In the genomic region with DNA sequence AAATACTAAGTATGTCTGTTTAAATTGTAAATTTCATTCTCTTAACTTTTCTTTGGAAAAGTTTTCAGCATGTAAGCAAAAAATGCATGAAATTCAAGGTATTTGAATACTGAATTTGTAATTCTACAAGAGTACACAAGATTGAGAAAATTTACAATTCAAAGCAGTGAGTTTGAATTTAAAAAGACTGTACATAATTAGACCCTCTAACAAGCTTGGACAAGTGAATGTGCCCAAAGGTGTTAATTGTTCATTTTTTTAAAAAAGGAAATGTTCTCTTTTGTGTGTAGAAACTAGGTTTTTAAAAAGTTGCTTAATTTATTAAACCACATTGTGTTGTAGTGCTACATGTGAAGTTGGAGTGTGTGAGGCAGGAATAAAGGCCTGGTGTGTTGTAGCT, we compare ENCODE assay signal across 18 mouse cellular contexts.
DNase-seq lines count a peak whose midpoint lies in the region; ATAC-seq and TF ChIP-seq lines count a peak whose summit lies in the region.
"Had no signal": no experiment of that assay in that cellular context is flagged by ENCODE, and none has a peak within 500 bp of the region (broad histone marks: within the 10 kb centered on the region; RNA-seq: fewer than 3 reads in every experiment).

No protein-coding gene starts in this region.

- no peak for TF ChIP-seq CTCF in forebrain, postnatal 0 days (IDR thresholded peaks at IDR 0.05; ENCODE audit: low read depth)

- H3K4me1 ChIP-seq in forebrain, embryonic 14.5 days (ENCODE audit: control insufficient read depth, insufficient read depth, low read length), result peaks cover 6% of the 10 kb centered on the region; the same call in 1 of the 2 replicates
- peaks cover 5% of the 10 kb centered on the region; the same call in 1 of the 2 replicates for H3K4me1 ChIP-seq in forebrain, embryonic 10.5 days
- peaks cover 6% of the 10 kb centered on the region; the same call in 1 of the 2 replicates for H3K4me1 ChIP-seq in forebrain, embryonic 16.5 days (replicated peaks; ENCODE audit: control insufficient read depth, insufficient read depth, low read length)
- H3K4me1 ChIP-seq in forebrain, postnatal 0 days (ENCODE audit: insufficient read depth), result no peaks in the 10 kb centered on the region

- H3K9ac ChIP-seq in forebrain, embryonic 14.5 days (ENCODE audit: low read length), result no peak overlapping the region
- H3K9ac ChIP-seq in forebrain, embryonic 16.5 days (replicated peaks; ENCODE audit: low read depth, low read length), result no peak overlapping the region
- no peak overlapping the region for H3K9ac ChIP-seq in forebrain, postnatal 0 days
- H3K9ac ChIP-seq: embryonic facial prominence, embryonic 13.5 days; embryonic facial prominence, embryonic 15.5 days had no signal

- DNase-seq in forebrain, embryonic 14.5 days (ENCODE audit: low spot score), result peak; percentile 46
- no peak for DNase-seq in forebrain, embryonic 10.5 days (ENCODE audit: extremely low spot score, low spot score)
- DNase-seq in forebrain, postnatal 0 days, result no peak
- DNase-seq in lung, postnatal 10 days, result no peak
- DNase-seq: adrenal gland, adult 2 months; adrenal gland, postnatal 10 days; adrenal gland, postnatal 25 days; cerebellum, adult 11 months; cerebellum, adult 18-20 months; cerebellum, adult 8-10 months; cerebellum, adult 9-11 months; cerebellum, postnatal 14 days; cerebellum, postnatal 36 days; embryo, embryonic 11 days had no signal

- no peaks in the 10 kb centered on the region for H3K27me3 ChIP-seq in forebrain, embryonic 14.5 days (replicated peaks; ENCODE audit: control insufficient read depth, insufficient read depth, low read length)
- H3K27me3 ChIP-seq in forebrain, embryonic 10.5 days (ENCODE audit: poor library complexity, severe bottlenecking), result no peaks in the 10 kb centered on the region
- no peaks in the 10 kb centered on the region for H3K27me3 ChIP-seq in forebrain, embryonic 16.5 days (replicated peaks; ENCODE audit: control insufficient read depth, insufficient read depth, low read length)
- H3K27me3 ChIP-seq in forebrain, postnatal 0 days (ENCODE audit: insufficient read depth, low read length), result no peaks in the 10 kb centered on the region
- H3K27me3 ChIP-seq: embryonic facial prominence, embryonic 13.5 days; embryonic facial prominence, embryonic 15.5 days had no signal

- peak; percentile 60; the same call in 1 of the 2 replicates for ATAC-seq in forebrain, embryonic 14.5 days
- ATAC-seq in forebrain, embryonic 16.5 days, result peak; percentile 72
- ATAC-seq in forebrain, postnatal 0 days, result peak; percentile 23; the same call in 1 of the 2 replicates

- H3K4me3 ChIP-seq in forebrain, embryonic 14.5 days (ENCODE audit: low read depth, low read length), result no peak overlapping the region
- H3K4me3 ChIP-seq in forebrain, embryonic 10.5 days, result no peak overlapping the region
- no peak overlapping the region for H3K4me3 ChIP-seq in forebrain, embryonic 16.5 days (replicated peaks; ENCODE audit: low read length)
- H3K4me3 ChIP-seq in forebrain, postnatal 0 days (ENCODE audit: low read depth, low read length), result no peak overlapping the region
- H3K4me3 ChIP-seq: embryonic facial prominence, embryonic 13.5 days; embryonic facial prominence, embryonic 15.5 days; erythroblast, embryonic 14.5 days had no signal

- no peak overlapping the region for H3K4me2 ChIP-seq in forebrain, embryonic 14.5 days (ENCODE audit: low read length)
- no peak overlapping the region for H3K4me2 ChIP-seq in forebrain, embryonic 16.5 days (ENCODE audit: low read length)
- H3K4me2 ChIP-seq in forebrain, postnatal 0 days (ENCODE audit: low read depth), result no peak overlapping the region
- H3K4me2 ChIP-seq: embryonic facial prominence, embryonic 13.5 days; embryonic facial prominence, embryonic 15.5 days had no signal

- H3K9me3 ChIP-seq in forebrain, embryonic 14.5 days (replicated peaks; ENCODE audit: control insufficient read depth, low read length), result no peaks in the 10 kb centered on the region
- no peaks in the 10 kb centered on the region for H3K9me3 ChIP-seq in forebrain, embryonic 10.5 days
- no peaks in the 10 kb centered on the region for H3K9me3 ChIP-seq in forebrain, embryonic 16.5 days (ENCODE audit: control insufficient read depth, low read length)
- H3K9me3 ChIP-seq in forebrain, postnatal 0 days (ENCODE audit: low read length), result no peaks in the 10 kb centered on the region
- H3K9me3 ChIP-seq: embryonic facial prominence, embryonic 13.5 days; embryonic facial prominence, embryonic 15.5 days had no signal

- no peaks in the 10 kb centered on the region for H3K36me3 ChIP-seq in forebrain, embryonic 14.5 days (ENCODE audit: control insufficient read depth, insufficient read depth, low read length)
- no peaks in the 10 kb centered on the region for H3K36me3 ChIP-seq in forebrain, embryonic 10.5 days (replicated peaks)
- H3K36me3 ChIP-seq in forebrain, embryonic 16.5 days (ENCODE audit: control insufficient read depth, insufficient read depth), result no peaks in the 10 kb centered on the region
- no peaks in the 10 kb centered on the region for H3K36me3 ChIP-seq in forebrain, postnatal 0 days (ENCODE audit: insufficient read depth)
- H3K36me3 ChIP-seq: embryonic facial prominence, embryonic 13.5 days; embryonic facial prominence, embryonic 15.5 days had no signal

- no peak overlapping the region for H3K27ac ChIP-seq in forebrain, embryonic 14.5 days (ENCODE audit: low read depth, low read length)
- H3K27ac ChIP-seq in forebrain, embryonic 10.5 days, result no peak overlapping the region
- H3K27ac ChIP-seq in forebrain, embryonic 16.5 days (ENCODE audit: low read length), result peak overlapping the region; percentile 41
- 0 out of 2 replicates have a peak overlapping the region, but pooled peaks have one; percentile 15 for H3K27ac ChIP-seq in forebrain, postnatal 0 days (ENCODE audit: low read depth, low read length)
- H3K27ac ChIP-seq: embryonic facial prominence, embryonic 13.5 days; embryonic facial prominence, embryonic 15.5 days had no signal

Comparison
In these comparisons a context has a peak if more than half of its experiments do, and no peak if none do; other contexts are left out.
1. H3K27ac ChIP-seq: peak in forebrain, embryonic 16.5 days (single experiment) and forebrain, postnatal 0 days (single experiment); none in forebrain, embryonic 14.5 days (single experiment) and forebrain, embryonic 10.5 days (single experiment).
2. Peak in every context shown above with its lines, with median percentiles within 50 percentile points of each other: ATAC-seq.